Mouse (Mus musculus): ENCODE data around the gene Smcr8.
A peak's percentile ranks its signal among the peaks of the same experiment; 100 is the strongest.

Smcr8 gene

DNA sequence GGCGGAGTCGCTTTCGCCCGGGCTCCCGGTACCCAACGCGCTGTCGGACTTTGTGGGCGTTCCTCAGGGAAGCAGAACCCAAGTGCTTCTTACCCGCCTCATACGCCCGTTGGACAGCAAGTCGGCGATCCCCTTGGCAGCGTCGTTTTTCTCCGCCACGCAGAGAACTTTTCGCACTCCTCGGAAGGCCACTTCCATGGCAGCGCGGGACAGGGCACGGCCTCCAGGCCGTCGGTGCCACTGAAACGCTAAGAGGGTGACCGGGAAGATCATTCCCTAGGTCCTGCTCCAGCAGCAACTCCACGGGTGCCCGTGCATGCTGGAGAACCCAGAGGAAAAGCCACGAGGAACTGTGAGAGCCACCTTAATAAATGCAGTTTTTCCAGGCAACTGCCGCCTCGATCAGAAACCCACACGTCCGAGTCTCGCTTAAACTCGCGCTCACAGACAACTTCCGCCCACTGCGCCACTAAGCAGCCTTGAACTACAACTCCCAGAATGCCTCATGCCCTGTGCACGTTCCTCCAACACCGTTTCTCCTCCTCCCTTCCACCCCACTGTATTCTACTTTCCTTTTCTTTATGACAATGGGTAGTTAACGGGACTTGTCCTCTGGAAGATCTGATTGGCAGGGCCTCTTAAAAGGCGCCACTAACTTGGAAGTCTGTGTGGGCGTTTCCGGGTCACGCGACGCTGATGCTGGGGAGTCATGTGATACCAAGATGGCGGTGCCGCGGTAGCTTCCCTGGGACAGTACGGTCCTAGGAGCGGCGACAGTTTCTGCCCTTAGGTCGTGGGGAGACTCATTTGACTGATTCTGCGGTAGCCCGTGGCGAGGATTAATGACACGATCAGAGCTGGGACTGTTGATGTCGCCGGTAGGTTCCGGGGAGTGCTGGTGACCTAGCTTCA, at the start of gene Smcr8, which contains the start of gene Top3a:
Gene Smcr8 (plus strand): TSS at position 696 of the 912 bp plus-strand sequence.
Gene Top3a (minus strand): TSS at position 537 of the 912 bp plus-strand sequence.
- peak; percentile 95 for DNase-seq (ENCODE audit: low spot score)

DNA sequence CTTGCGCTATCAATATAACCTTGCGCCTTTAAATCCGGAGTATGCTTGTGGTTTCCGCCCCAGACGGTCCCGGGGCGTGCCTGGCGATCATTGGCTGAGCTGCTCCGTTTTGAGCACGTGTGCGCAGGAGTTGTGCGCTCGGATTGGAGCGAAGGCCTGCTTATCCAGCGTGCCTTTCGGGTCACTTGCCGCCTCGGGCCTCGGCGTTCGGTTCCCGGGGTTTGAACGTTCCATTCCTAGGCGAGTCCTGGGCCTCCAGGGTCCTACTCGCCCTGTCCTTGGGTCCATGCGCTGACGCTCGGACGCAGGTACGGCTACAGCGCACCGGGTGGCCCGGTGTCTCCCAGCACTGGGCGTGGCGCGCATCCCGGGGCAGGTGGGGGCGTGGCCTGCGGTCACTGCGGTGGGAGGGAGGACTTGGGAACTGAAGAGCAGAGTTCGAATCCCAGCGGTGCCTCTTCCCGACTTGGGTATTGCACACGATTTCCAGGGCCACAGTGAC, 49.0 kb upstream of the Smcr8 start, which contains the start of gene Mief2:
Gene Mief2 (plus strand): TSS at position 139 of the 502 bp plus-strand sequence.
- peak; percentile 99 for DNase-seq (ENCODE audit: low spot score)

DNA sequence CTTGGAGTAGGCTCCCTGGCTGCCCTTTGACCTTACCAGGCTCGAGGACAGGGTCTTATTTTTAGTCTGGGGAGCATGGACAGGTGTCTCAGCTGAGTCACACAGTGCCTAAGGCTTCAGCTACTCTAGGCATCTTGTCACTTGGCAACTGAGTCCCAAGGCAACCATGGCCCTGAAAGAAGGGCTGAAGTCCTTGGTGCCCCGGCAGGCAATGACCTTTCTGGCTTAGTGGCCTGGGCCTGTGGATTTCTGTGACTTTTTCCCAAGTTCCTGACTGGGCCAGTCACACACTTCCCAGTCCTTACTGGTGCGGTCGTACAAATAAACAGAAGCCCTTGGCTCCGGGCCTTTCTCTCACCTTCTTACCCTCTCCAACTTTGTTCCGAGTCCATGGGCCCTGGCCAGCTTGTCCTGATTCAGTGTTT, 48.1 kb upstream of the Smcr8 start:
- no peak for DNase-seq (ENCODE audit: low spot score)

DNA sequence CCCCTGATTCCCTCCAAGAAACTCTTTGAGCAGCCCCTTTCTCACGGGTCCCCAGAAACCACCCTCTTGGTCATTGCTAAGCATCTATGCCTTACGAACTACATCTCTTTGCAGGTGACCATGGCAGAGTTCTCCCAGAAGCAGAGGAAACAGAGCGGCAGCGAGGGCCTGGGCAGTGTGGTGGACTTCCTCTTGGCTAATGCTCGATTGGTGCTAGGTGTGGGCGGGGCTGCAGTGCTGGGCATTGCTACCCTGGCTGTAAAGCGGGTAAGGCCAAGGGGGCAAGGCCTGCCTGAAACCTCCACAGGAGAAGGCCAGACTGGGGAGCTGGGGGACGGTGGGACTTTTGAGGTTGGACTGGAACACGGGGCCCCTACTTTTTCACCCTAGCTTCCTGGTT, 47.2 kb upstream of the Smcr8 start:
- no peak for DNase-seq (ENCODE audit: low spot score)

DNA sequence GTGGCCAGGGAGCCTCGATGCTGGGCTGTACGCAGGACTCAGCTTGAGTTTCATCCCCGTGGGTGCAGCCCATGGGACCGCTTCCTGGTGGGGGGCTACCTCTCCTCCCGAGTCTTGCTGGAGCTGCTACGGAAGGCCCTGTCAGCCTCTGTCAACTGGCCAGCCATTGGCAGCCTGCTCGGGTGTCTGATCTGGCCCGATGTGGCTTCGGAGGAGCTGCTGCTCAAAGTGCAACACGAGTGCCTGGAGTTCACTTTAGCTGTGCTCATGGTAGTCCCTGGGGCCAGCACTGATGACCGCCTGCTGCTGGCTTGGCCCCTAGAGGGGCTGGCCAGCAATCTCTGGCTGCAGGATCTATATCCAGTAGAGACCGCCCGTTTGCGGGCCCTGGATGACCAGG, 46.1 kb upstream of the Smcr8 start:
- no peak for DNase-seq (ENCODE audit: low spot score)

DNA sequence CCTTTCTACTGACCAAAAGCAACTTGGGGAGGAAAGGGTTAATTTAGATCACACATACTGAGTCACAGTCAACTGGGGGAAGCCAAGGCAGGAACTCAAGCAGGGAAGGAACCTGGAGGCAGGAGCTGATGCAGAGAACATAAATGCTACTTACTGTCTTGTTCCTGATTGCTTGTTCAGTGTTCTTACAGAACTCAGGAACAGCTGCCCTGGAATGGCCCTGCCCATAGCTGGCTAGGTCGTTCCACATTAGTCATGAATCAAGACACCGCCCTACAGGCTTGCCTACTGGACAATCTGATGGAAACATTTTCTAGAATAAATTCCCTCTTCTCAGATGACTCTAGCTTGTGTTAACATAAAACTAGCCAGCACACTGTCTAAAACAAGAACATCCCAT, 43.1 kb upstream of the Smcr8 start:
- DNase-seq (ENCODE audit: low spot score), result no peak

DNA sequence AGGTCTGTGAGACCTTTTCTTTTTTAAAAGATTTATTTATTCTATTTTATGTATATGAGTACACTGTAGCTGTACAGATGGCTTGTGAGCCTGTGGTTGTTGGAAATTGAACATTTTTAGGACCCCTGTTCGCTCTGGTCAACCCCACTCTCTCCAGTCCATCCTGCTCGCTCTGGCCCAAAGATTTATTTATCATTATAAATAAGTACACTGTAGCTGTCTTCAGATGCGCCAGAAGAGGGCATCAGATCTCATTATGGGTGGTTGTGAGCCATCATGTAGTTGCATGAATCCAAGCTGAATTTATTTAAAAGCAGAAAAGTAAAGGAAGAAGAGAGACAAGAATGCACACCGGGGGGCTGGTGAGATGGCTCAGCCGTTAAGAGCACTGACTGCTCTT, 42.1 kb upstream of the Smcr8 start:
- no peak for DNase-seq (ENCODE audit: low spot score)

DNA sequence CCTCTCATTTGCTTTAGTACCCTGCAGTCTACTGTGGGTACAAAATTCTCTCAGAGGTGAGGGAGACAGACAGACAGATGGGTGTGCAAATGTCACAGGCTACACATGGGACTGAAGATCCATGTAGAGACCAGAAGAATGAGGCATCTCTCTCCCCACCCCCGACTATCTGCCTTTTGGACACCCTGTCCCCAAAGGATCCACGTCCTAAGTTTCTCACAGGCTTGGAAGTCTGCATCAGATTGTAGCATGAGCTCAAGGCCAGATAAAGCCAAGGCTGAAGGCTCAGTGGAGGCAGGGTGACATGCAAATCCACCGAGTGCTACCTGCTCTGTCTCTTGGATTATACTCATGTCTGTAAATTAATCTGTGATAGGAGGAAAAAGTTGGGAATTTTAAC, 40.8 kb upstream of the Smcr8 start:
- no peak for DNase-seq (ENCODE audit: low spot score)

DNA sequence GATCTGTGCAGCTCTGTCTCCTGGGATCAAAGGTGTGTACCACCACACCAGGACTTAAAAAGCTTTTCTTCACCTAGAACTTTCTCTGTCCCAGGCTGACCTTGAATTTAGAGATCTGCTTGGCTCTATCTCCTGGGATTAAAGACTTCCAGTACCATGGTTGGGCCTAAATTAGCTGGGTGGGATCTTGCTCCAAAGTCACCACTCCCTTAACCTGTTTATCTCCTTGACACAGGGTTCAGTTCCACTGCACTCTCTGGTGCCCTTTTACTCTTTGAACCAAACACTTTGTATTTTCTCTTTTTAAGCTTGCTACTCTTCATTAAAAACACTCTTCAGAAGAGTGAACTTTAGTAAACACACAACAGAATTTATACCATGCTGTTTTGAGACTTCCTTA, 39.9 kb upstream of the Smcr8 start:
- DNase-seq (ENCODE audit: low spot score), result no peak

DNA sequence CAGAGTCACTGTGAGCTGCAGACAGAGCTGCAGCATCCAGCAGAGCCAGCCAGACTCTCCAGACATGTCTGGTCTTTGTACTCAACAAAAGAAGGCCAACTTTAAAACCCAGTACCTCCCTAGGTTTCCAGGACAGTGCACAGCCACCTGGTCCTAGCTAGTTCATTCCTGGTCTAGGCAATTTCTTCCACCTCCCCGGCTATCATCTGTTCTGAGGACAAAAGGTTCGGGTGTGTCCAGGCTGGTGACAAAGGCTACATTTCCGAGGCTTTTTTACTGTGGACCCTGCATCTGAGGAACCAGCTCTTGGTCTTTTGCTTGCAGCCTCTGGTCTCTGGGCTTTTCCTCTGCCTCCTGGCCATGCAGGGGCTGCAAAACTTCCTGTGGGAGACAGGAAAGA, 37.0 kb upstream of the Smcr8 start:
- no peak for DNase-seq (ENCODE audit: low spot score)

DNA sequence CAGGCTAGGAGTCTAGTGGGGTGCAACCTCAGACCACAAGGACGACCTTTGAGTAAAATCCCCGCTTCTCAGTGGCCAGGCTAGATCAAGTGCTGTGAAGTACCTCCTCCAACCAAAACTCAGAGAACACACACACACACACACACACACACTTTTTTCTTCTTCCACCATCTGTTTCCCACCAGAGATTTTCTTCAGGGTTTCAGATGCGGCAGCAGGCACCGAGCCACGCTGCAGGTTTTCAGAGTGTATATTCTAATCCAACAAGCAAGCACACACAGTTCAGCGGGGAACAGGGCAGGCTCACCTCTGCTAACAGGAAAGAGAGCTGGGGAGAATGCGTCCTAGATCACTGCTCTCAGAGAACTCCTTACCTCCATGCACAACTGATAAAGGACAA, 21.8 kb upstream of the Smcr8 start:
- DNase-seq (ENCODE audit: low spot score), result no peak

DNA sequence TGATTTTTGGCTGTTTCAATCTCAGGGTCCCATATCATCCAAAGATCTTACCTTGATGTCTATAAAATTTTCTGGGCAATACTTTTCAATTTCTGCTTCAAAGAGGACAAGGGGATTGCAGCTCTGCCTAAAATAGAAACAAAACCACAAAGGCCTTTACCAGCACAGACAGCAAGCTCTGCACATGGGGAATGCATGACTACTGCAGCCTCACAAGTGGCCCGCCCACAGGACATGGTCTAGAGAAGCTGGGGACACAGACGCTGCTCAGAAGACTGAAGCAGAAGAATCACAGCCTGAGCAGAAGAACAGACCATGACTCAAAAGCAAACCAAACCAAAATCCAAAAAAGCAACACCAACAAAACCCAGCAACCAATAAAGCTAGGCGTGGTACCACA, 15.6 kb upstream of the Smcr8 start:
- DNase-seq (ENCODE audit: low spot score), result no peak

DNA sequence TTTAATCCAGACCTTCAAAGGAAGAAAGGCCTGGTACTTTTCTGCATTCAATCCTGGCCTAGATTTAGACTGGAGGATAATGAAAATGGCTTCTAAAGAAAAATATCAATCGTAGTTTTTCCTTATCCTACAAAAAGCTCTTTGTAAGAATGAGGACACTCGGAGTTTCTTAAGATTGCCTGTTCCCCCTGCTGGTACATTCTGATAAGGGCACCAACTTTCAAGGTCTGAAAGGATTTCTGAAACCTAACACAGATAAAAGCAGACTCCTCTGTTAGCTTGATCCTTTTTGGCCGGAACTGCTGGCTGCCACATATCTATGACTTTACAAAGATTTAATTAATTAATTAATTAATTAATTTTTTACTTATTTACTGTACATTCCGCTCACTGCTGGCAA, 10.4 kb upstream of the Smcr8 start:
- no peak for DNase-seq (ENCODE audit: low spot score)

DNA sequence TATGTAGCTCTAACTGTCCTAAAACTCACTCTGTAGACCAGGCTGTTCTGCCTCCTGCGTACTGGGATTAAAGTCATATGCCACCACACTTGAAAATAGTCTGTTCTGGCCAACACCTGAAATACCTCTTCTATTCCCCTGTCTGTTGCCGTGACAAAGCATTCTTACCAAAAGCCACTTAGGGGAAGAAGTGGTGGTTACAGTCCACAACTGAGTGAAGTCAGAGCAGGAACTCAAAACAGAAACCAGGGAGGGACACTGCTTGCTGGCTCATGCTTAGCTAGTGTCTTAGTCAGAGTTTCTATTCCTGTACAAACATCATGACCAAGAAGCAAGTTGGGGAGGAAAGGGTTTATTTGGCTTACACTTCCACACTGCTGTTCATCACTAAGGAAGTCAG, 8.0 kb upstream of the Smcr8 start:
- no peak for DNase-seq (ENCODE audit: low spot score)

DNA sequence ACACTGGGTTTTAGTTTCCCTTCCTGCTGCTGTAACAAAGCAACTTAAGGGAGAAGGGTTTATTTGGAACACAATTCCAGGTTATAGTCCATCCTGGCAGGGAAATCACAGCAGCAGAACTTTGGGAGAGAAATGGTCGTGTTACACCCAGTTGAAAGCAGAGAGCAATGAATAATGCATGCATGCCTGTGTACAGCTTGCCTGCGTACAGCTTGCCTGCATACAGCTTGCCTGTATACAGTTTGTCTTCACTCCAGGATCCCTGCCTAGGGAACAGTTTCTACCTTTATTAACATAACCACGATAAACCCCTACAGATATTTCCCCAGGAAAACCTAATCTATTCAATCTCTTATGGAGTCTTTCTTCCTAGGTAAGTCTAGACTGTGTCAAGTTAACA, 6.5 kb upstream of the Smcr8 start:
- DNase-seq (ENCODE audit: low spot score), result no peak

DNA sequence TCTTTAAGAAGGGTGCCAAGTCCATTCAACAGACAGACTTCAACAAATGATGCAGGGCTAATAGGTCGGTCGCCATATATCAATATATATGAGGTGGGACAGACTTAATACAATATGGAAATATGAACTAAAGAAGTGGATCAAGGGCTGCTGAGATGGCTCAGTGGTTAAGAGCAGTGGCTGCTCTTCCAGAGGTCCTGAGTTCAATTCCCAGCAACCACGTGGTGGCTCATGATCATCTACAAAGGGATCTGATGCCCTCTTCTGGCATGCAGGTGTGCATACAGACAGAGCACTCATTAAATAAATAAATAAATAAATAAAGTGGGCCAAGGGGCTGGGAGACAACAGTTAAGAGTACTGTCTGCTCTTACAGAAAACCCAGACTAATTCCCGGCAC, 5.2 kb upstream of the Smcr8 start:
- DNase-seq (ENCODE audit: low spot score), result no peak

DNA sequence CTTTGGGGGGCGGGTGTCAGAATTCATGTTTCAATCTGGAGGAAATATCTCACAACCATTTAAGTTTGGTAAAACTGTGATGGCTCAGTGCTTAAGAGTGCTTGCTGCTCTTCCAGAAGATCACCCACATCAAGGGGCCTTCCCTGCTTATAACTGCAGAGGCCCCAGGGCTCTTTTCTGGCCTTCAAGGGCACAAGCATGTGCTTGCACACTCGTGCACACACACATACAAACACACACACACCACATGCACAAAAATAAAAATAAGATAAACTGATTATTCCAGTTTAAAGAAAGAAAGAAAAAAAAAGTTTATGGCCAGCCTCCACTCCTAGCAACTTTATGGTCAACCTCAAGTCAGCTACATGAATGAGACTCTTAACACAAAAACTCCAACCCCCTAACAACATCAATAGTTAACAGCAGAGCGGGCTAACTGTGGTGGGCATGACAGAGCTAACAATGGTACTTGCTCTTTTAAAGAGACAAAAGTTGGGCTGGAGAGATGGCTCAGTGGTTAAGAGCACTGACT, 3.1 kb upstream of the Smcr8 start:
- DNase-seq (ENCODE audit: low spot score), result no peak

DNA sequence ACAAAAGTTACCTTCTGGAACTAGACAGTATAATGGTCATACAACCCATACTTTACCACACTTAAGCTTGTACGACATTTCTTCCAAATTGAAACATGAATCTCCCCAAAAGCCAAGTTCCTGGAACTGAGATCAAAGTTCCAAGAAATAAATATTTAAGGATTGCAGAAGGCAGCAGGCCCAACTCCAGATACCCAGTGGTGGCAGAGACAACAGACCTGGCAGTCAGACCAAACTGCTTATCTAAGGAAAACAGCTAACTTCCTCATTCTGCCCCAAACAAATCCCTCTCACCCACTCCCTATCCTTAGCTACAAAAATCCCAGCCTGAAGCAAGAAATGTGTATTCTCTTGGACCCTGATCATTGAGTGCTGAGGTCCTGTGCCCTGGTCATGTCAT, 2.5 kb upstream of the Smcr8 start:
- no peak for DNase-seq (ENCODE audit: low spot score)

DNA sequence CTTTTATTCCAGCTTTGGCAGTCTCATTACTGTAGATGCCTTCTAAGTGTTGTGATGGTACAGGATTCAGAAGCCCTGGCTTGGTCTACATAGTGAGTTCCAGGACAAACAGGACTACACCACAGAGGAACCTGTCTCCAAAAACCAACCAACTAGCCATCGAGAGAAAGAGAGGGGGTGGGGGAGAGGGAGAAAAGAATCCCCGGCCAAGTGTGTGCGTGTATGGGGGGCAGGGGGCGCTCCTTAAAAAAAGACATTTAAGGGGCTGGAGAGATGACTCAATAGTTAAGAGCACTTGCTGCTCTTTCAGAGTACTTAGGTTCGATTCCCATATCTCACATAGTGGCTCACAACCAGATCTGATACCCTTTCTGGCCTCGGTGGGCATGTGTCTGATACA, 1.7 kb upstream of the Smcr8 start:
- no peak for DNase-seq (ENCODE audit: low spot score)

DNA sequence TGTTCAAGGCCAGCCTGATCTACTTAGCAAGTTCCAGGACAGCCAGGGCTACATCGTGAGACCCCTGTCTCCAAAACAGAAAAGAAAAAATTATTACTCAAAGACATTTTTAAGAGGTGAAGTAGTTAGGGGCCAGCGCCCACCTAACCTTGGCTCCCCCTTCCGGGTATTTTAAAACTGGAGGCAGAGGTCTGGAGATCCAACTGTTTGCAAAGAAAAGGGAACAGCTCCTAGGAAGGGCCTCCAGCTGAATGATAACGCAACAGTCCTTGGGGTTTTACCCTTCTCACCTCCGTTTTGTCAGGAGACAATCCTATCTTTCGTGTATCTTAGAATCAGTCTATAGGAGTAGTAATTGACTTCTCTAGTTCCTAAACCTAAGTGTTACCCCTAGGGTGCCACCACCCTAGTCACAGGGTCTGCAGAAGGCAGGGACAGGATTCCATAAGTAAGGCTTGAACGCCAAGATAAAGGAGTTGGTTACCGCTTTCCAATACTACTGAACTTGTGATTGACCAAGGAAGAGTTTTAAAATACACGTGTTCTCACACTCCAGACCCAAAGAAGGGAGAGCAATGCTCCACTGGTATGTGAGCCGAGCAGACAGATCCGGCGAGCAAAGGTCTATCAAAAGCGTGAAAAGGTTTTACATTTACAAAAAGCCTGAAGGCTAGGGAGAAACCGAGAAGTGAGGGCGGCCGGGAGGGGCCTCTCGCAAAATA, 1.1 kb upstream of the Smcr8 start:
- DNase-seq (ENCODE audit: low spot score), result no peak

DNA sequence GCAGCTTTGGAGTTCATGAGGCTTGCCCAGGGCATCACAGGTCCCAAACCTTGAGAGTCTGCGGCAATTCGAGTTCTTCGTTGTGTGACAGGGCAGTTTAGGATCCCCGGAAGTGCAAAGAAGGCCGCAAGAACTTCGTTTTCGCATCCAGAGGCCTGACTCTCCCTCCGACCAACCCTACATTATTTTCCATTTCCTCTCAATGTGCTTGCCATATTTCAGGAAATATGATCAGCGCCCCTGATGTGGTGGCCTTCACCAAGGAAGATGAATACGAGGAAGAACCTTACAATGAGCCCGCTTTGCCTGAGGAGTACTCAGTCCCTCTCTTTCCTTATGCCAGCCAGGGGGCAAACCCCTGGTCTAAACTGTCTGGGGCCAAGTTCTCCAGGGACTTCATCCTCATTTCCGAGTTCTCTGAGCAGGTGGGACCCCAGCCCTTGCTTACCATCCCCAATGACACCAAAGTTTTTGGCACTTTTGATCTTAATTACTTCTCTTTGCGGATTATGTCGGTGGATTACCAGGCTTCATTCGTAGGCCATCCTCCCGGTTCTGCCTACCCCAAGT, 562 bp downstream of the Smcr8 start:
- no peak for DNase-seq (ENCODE audit: low spot score)

DNA sequence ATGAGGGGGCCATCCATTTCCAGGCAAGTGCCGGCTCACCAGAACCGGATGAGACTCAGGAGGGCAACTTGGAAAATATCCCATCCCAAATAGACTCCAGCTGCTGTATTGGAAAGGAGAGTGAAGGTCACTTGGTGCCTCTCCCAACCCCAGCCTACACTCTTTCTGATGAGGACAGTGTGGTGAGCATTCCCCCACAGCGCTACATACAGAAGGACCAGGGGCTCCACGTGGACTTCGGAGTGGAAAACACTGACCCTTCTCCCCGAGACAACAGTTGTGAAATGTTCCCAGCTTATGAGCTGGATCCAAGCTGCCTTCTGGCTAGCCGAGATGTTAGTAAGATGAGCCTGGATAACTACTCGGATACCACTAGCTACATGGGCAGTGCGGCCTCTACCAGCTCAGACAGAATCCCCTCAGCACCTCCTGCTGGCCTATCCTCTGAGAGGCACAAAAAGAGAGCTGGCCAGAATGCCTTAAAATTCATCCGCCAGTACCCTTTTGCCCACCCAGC, 2.4 kb downstream of the Smcr8 start:
- no peak for DNase-seq (ENCODE audit: low spot score)
